15 mouse cellular contexts compared by ENCODE assay signal in the genomic region with DNA sequence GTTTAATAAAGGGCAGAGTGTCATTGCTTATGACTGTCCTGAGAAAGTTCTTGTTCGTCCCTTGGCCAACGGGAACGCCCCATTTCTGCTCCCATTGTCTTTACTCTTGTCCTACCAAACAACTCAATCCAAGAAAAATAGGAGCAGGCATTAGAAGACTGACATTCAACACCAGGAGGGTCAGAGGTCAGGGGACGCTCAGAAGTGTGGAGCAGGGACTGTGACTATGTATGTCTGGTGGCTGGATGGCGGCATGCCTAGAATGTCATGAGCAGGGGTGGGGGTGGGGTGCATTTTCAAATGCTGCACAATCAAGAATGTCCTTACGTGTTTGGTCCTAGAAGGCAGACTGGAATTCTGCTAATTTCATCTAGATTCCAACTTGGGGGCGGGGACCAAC.
"Had no signal": no experiment of that assay in that cellular context is flagged by ENCODE, and none has a peak within 500 bp of the region (broad histone marks: within the 10 kb centered on the region; RNA-seq: fewer than 3 reads in every experiment).

No protein-coding gene starts in this region.

- H3K4me2 ChIP-seq: limb, embryonic 15.5 days; liver, embryonic 12.5 days; midbrain, embryonic 12.5 days; neural tube, embryonic 13.5 days; stomach, embryonic 15.5 days had no signal

- H3K27ac ChIP-seq: limb, embryonic 15.5 days; liver, embryonic 12.5 days; midbrain, embryonic 12.5 days; neural tube, embryonic 13.5 days; stomach, embryonic 15.5 days had no signal

- H3K9me3 ChIP-seq: limb, embryonic 15.5 days; liver, embryonic 12.5 days; midbrain, embryonic 12.5 days; neural tube, embryonic 13.5 days; stomach, embryonic 15.5 days had no signal

- ATAC-seq: liver, embryonic 12.5 days; midbrain, embryonic 16.5 days had no signal

- H3K9ac ChIP-seq: limb, embryonic 15.5 days; liver, embryonic 12.5 days; midbrain, embryonic 12.5 days; neural tube, embryonic 13.5 days; stomach, embryonic 15.5 days had no signal

- DNase-seq: kidney, adult 2 months; kidney, postnatal 36 days; layer of hippocampus, adult 9-11 months; layer of hippocampus, postnatal 36 days; retina, postnatal 1 day; right cerebral cortex, postnatal 4 days; spleen, adult 18-20 months; thymus, adult 2 months; thymus, postnatal 25 days had no signal

- H3K36me3 ChIP-seq: limb, embryonic 15.5 days; liver, embryonic 12.5 days; midbrain, embryonic 12.5 days; neural tube, embryonic 13.5 days; stomach, embryonic 15.5 days had no signal

- H3K4me3 ChIP-seq: limb, embryonic 15.5 days; liver, embryonic 12.5 days; midbrain, embryonic 12.5 days; neural tube, embryonic 13.5 days; stomach, embryonic 15.5 days had no signal

- H3K4me1 ChIP-seq: limb, embryonic 15.5 days; liver, embryonic 12.5 days; midbrain, embryonic 12.5 days; neural tube, embryonic 13.5 days; stomach, embryonic 15.5 days had no signal

- H3K27me3 ChIP-seq: limb, embryonic 15.5 days; liver, embryonic 12.5 days; midbrain, embryonic 12.5 days; neural tube, embryonic 13.5 days; stomach, embryonic 15.5 days had no signal
